Mouse (Mus musculus) CH12.LX (cell line): ENCODE data around the gene Myom1. TPM values are rescaled to one million over a fixed set of nuclear protein-coding genes. Genes with fewer than 3 reads are reported as not detected.

ENCODE experiments used
- DNase-seq: peaks from one replicate; pipeline ENCODE4 v3.0.0-alpha.2; 2013; ENCODE audit errors: extremely low read depth
- H3K27ac ChIP-seq: 2 replicates; pipeline ENCODE4 v1.5.1; 2012; ENCODE audit warnings: low read depth, mild to moderate bottlenecking, control low read depth, moderate library complexity; ENCODE audit not compliant: insufficient read depth
- H3K27me3 ChIP-seq: replicated peaks from 2 replicates; pipeline ENCODE3; 2012; ENCODE audit warnings: inconsistent platforms
- H3K36me3 ChIP-seq, 2 experiments: replicated peaks in 1 of 2; 2 replicates each; pipeline versions ENCODE3 to v1.6.1; 2012; ENCODE audit warnings: inconsistent platforms in 1 of 2, low read length in 1 of 2, mild to moderate bottlenecking in 1 of 2, mixed read lengths in 1 of 2, moderate library complexity in 1 of 2; ENCODE audit not compliant: control insufficient read depth in 1 of 2, insufficient read depth in 1 of 2
- H3K4me1 ChIP-seq, 2 experiments: 2 replicates each; pipeline ENCODE4 v1.6.1; 2012; ENCODE audit warnings: inconsistent platforms in 1 of 2, moderate library complexity in 1 of 2; ENCODE audit not compliant: insufficient read depth in 2 of 2, control insufficient read depth in 1 of 2
- H3K4me2 ChIP-seq: 2 replicates; pipeline ENCODE4 v1.6.1; 2012; ENCODE audit warnings: low read depth, mild to moderate bottlenecking, control low read depth; ENCODE audit not compliant: poor library complexity, insufficient read depth, severe bottlenecking
- H3K4me3 ChIP-seq, 3 experiments: fragments of 150-350 bp in 1 of 3; sonication (generic) in 1 of 3; replicated peaks in 1 of 3; 2 replicates each; pipeline versions ENCODE3 to v1.5.1; 2011 to 2012; ENCODE audit warnings: low read depth in 2 of 3, low read length in 2 of 3, mild to moderate bottlenecking in 2 of 3, moderate library complexity in 2 of 3, control low read depth in 1 of 3, improper control_type of control experiment in 1 of 3, inconsistent platforms in 1 of 3, mixed read lengths in 1 of 3; ENCODE audit not compliant: poor library complexity in 1 of 3
- H3K79me2 ChIP-seq: replicated peaks from 2 replicates; pipeline ENCODE4 v1.6.1; 2012; ENCODE audit warnings: mild to moderate bottlenecking, moderate library complexity; ENCODE audit not compliant: control insufficient read depth, poor library complexity, insufficient read depth, severe bottlenecking; ENCODE audit errors: extremely low read depth
- H3K9ac ChIP-seq: 2 replicates; pipeline ENCODE4 v1.6.1; 2012; ENCODE audit warnings: low read depth, mild to moderate bottlenecking, control low read depth, moderate library complexity; ENCODE audit not compliant: insufficient read depth
- H3K9me3 ChIP-seq: replicated peaks from 2 replicates; pipeline ENCODE3; 2012; ENCODE audit warnings: low read length, inconsistent platforms, mixed read lengths
- CHD1 ChIP-seq: IDR thresholded peaks from 2 replicates; pipeline ENCODE4 v1.6.1; 2012; ENCODE audit warnings: low read depth, low read length, improper control_type of control experiment, inconsistent platforms
- CHD2 ChIP-seq: IDR thresholded peaks from 2 replicates; pipeline ENCODE4 v1.6.1; 2011; ENCODE audit warnings: low read length, improper control_type of control experiment
- CTCF ChIP-seq, 2 experiments: IDR thresholded peaks in 1 of 2; conservative IDR thresholded peaks in 1 of 2; 2 replicates each; pipeline ENCODE4 v1.5.1; 2011 to 2012; ENCODE audit warnings: low read depth in 2 of 2, low read length in 2 of 2, improper control_type of control experiment in 1 of 2, inconsistent platforms in 1 of 2, mild to moderate bottlenecking in 1 of 2, moderate library complexity in 1 of 2
- ELF1 ChIP-seq: IDR thresholded peaks from 2 replicates; pipeline ENCODE4 v1.6.1; 2014; ENCODE audit warnings: low read depth, mild to moderate bottlenecking, inconsistent platforms, low read length, improper control_type of control experiment
- EP300 ChIP-seq: IDR thresholded peaks from 2 replicates; pipeline ENCODE4 v1.6.1; 2011; ENCODE audit warnings: low read length, improper control_type of control experiment
- ETS1 ChIP-seq: conservative IDR thresholded peaks from 2 replicates; pipeline ENCODE4 v1.6.1; 2012; ENCODE audit warnings: low read depth, mild to moderate bottlenecking, inconsistent platforms, low read length, improper control_type of control experiment, moderate library complexity
- GABPA ChIP-seq: IDR thresholded peaks from 2 replicates; pipeline ENCODE4 v1.6.1; 2012; ENCODE audit warnings: low read depth, low read length, improper control_type of control experiment, inconsistent platforms; ENCODE audit not compliant: insufficient replicate concordance
- HCFC1 ChIP-seq: IDR thresholded peaks from 2 replicates; pipeline ENCODE4 v1.6.1; 2012; ENCODE audit warnings: low read depth, mild to moderate bottlenecking, inconsistent platforms, low read length, improper control_type of control experiment
- JUN ChIP-seq: IDR thresholded peaks from 2 replicates; pipeline ENCODE4 v1.6.1; 2011; ENCODE audit warnings: low read depth, mild to moderate bottlenecking, low read length, improper control_type of control experiment, moderate library complexity; ENCODE audit not compliant: insufficient read depth
- JUND ChIP-seq: conservative IDR thresholded peaks from 2 replicates; pipeline ENCODE4 v1.6.1; 2011; ENCODE audit warnings: low read depth, low read length, improper control_type of control experiment
- KAT2A ChIP-seq: IDR thresholded peaks from 2 replicates; pipeline ENCODE4 v1.6.1; 2012; ENCODE audit warnings: low read length, improper control_type of control experiment, inconsistent platforms; ENCODE audit not compliant: insufficient replicate concordance
- MAZ ChIP-seq: IDR thresholded peaks from 2 replicates; pipeline ENCODE4 v1.6.1; 2012; ENCODE audit warnings: low read depth, mild to moderate bottlenecking, inconsistent platforms, low read length, improper control_type of control experiment, moderate library complexity
- MEF2A ChIP-seq: IDR thresholded peaks from 2 replicates; pipeline ENCODE4 v1.6.1; 2014; ENCODE audit warnings: low read depth, mild to moderate bottlenecking, inconsistent platforms, low read length, improper control_type of control experiment, borderline replicate concordance
- NRF1 ChIP-seq: IDR thresholded peaks from 2 replicates; pipeline ENCODE4 v1.6.1; 2014; ENCODE audit warnings: low read depth, mild to moderate bottlenecking, inconsistent platforms, low read length, improper control_type of control experiment, moderate library complexity
- POLR2A ChIP-seq: IDR thresholded peaks from 2 replicates; pipeline ENCODE4 v1.6.1; 2011; ENCODE audit warnings: low read depth, mild to moderate bottlenecking, improper control_type of control experiment, low read length
- RAD21 ChIP-seq: IDR thresholded peaks from 2 replicates; pipeline ENCODE4 v1.6.1; 2011; ENCODE audit warnings: low read depth, mild to moderate bottlenecking, low read length, improper control_type of control experiment, moderate library complexity
- SIN3A ChIP-seq: IDR thresholded peaks from 2 replicates; pipeline ENCODE4 v1.6.1; 2012; ENCODE audit warnings: low read length, improper control_type of control experiment, inconsistent platforms
- UBTF ChIP-seq: IDR thresholded peaks from 2 replicates; pipeline ENCODE4 v1.6.1; 2012; ENCODE audit warnings: low read depth, mild to moderate bottlenecking, inconsistent platforms, low read length, improper control_type of control experiment, moderate library complexity
- ZC3H11A ChIP-seq: IDR thresholded peaks from 2 replicates; pipeline ENCODE4 v1.6.1; 2012; ENCODE audit warnings: low read depth, mild to moderate bottlenecking, inconsistent platforms, low read length, improper control_type of control experiment
- ZNF384 ChIP-seq: IDR thresholded peaks from 2 replicates; pipeline ENCODE4 v1.6.1; 2012; ENCODE audit warnings: low read depth, low read length, improper control_type of control experiment, inconsistent platforms
- dilution Hi-C: fragments of 300-500 bp; cut with MboI; formaldehyde crosslinking; loops from 2 replicates; pipeline ENCODE4 v1.14.3; 2020; ENCODE audit warnings: low sequenced_read_pairs; ENCODE audit not compliant: extremely low pct_unique_long_range_greater_than_20kb, extremely low pct_ligation_motif_present
- in situ Hi-C: fragments of 300-500 bp; cut with MboI; formaldehyde crosslinking; loops from 3 replicates; pipeline ENCODE4 v1.14.3; 2019; ENCODE audit warnings: low sequenced_read_pairs, low pct_ligation_motif_present, low pct_unique_long_range_greater_than_20kb, mixed read lengths
- polyA plus RNA-seq: library from polyadenylated mRNA; unstranded; fragments of >175 nt; gene quantifications from 2 replicates; pipeline ENCODE4 v1.2.1, GENCODE M21; 2012; ENCODE audit warnings: low read depth; ENCODE audit not compliant: insufficient read length
- total RNA-seq, 2 experiments: library from RNA; depleted of rRNA; stranded (reverse); fragments of 300-350 nt in 1 of 2; fragments of >200 nt in 1 of 2; gene quantifications; 2 replicates each; pipeline ENCODE4 v1.2.3; 2012 to 2014

Gene Myom1
- total and polyA plus RNA-seq, 3 experiments = 0.26 to 0.93 (median 0.55) TPM

DNA sequence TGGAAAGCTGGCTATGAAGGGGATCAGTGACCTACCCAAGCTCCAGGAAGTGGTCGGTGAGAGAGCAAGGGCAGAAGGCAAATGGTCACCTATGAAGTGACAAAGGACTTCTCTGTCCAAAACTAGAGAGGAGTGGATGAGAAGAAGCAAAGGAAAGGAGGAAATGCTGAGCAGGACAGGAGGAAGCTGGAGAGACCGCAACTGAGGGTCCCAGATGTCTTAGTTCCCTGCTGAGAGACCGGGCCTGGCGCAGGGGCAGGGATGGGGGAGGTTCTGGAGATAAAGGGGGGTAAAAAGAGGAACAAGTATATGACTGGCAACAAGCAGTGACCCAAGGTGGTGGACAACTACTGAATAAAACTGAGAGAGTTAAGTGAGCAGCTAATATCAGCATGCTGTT lies 115.5 kb downstream of the Myom1 start:
- TF ChIP-seq EP300 (no peak), HCFC1 (no peak), JUN (no peak), ZC3H11A (no peak)
- TF ChIP-seq, all 38 proteins: peak for 0
- peaks cover 0 to 12% of the 10 kb centered on the region in 2 experiments; a peak in 2 of 4 replicates for H3K4me1 ChIP-seq
- H3K27ac ChIP-seq = no peak overlapping the region
- in situ Hi-C loops (no loop called here), dilution Hi-C loops (no loop called here)
- H3K36me3 ChIP-seq = no peaks in the 10 kb centered on the region
- no peak overlapping the region for H3K4me3 ChIP-seq
- no peaks in the 10 kb centered on the region for H3K9me3 ChIP-seq
- DNase-seq = no peak
- no peak overlapping the region for H3K4me2 ChIP-seq
- no peaks in the 10 kb centered on the region for H3K27me3 ChIP-seq
- no peak overlapping the region for H3K9ac ChIP-seq
- no peaks in the 10 kb centered on the region for H3K79me2 ChIP-seq

DNA sequence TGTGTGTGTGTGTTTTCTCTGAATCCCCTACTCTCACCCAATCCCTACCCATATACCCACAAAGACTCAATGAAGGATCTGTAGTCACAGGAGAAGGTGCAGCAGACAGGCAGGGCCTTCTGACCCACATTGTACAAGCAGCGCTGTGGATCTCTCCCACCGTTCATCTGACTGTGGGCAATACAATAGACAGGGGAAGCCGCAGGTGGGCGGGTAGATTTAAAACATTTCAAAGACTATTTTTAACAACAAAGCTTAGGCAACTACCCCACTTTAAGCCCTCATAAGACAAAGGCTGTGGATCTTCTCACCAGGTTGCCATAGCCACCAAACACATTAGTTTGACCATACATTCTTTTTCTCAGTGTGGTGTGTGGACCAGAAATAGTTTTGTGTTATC lies 116.2 kb downstream of the Myom1 start:
- Histone ChIP-seq H3K4me2 (no peak overlapping the region), H3K9ac (no peak overlapping the region), H3K4me3 (no peak overlapping the region), H3K9me3 (no peaks in the 10 kb centered on the region), H3K4me1 (peaks cover 0 to 12% of the 10 kb centered on the region in 2 experiments; a peak in 2 of 4 replicates), H3K27ac (no peak overlapping the region), H3K79me2 (no peaks in the 10 kb centered on the region), H3K27me3 (no peaks in the 10 kb centered on the region), H3K36me3 (no peaks in the 10 kb centered on the region)
- in situ Hi-C loops = no loop called here
- no peak for DNase-seq
- dilution Hi-C loops = no loop called here
- TF ChIP-seq HCFC1 (no peak), GABPA (no peak), ZNF384 (no peak), RAD21 (no peak), POLR2A (no peak), CHD1 (no peak), SIN3A (no peak), UBTF (no peak), CHD2 (no peak), NRF1 (no peak), MAZ (no peak), EP300 (no peak), MEF2A (no peak), KAT2A (no peak), CTCF (conservative IDR thresholded peaks at IDR 0.05 in 1 of 2, IDR thresholded peaks at IDR 0.05 in 1 of 2; ENCODE audit: low read depth in 2 of 2, low read length in 2 of 2) (no peak), ETS1 (no peak), JUND (no peak), ZC3H11A (no peak), ELF1 (no peak)
